Mouse (Mus musculus): ENCODE measurements around the gene Syne4. TPM values are rescaled to one million over a fixed set of nuclear protein-coding genes. Genes with fewer than 3 reads are reported as not detected.

Gene Syne4
- polyA plus RNA-seq, 1 experiment, result not detected

DNA sequence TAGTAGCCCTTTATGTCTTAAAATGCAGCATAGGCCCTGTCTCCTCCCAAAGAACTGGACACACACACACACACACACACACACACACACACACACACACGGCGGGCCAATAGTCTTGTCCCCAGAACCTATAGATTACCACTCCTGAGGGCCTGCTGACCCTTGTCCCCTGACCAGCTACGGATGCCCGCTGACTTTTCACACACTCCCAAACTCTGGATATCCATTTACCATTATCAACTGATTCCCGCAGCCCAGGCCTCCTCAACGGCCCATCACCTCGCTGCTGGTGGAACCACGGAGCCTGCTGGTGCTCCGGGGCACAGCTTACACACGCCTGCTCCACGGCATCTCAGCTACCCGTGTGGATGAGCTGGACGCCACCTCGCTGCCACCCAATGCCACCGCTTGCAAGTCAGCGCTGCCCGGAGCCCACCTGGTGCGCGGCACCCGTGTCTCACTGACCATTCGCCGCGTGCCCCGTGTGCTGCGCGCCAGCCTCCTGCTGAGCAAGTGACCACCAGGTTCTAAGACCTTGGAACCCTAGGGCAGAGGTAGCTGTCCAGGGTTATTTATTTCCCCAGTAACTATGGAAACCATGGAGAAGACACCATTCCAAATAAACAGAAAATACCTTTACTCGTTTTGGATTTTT lies 814 bp upstream of the Syne4 start:
- Histone ChIP-seq H3K4me3 (ENCODE audit: insufficient read depth, low read depth, low read length) (no peak overlapping the region), H3K4me1 (ENCODE audit: control insufficient read depth, insufficient read depth, insufficient read length, low read length) (peaks cover 5% of the 10 kb centered on the region), H3K27ac (replicated peaks; ENCODE audit: low read depth, low read length) (no peak overlapping the region)

DNA sequence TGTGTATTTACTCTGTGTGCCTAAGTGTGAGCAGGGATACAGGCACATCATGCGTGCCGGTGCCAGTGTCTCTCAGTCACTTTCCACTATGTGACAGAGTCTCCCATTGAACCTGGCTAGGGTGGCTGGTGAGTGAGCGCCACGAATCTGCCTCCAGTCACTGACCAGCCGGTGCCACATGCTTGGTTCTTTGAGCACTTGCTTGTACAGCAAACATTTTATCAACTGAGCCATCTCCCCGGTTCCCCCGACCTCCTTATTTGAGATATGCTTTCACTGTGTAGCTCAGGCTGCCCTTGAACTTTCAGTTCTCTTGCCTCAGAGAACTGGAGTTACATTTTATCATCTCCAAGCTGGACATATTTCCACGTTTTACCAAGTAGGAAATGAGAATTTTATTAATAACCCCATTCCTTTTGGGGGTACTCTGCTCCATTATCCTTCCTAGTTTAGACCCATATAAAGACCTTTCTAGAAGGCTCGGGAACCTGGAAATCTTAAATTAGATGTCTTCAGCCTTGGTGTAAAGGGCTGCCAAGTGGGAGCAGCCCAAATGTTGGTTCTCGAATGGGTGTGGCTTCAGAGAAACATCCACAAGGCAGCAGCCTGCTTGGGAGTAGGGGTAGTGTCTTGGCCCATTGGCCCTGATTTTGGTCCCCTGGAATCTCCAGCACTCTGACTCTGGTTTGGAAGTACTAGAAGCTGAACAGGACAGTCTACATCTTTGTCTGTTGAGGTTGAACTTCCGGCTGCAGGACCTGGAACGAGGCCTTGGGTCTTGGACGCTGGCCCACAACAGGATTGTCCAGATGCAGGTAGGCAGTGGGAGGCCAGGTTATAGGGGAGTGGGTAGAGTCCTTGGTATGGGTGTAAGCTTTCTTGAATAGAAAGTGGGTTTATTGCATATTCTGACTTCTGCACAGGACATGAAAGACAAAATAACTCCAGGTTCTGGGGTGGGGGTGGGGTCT lies 1.2 kb downstream of the Syne4 start:
- no peak overlapping the region for H3K4me3 ChIP-seq (ENCODE audit: insufficient read depth, low read depth, low read length)
- H3K27ac ChIP-seq (replicated peaks; ENCODE audit: low read depth, low read length), result no peak overlapping the region
- no peaks in the 10 kb centered on the region for H3K4me1 ChIP-seq (ENCODE audit: control insufficient read depth, insufficient read depth, insufficient read length, low read length)

DNA sequence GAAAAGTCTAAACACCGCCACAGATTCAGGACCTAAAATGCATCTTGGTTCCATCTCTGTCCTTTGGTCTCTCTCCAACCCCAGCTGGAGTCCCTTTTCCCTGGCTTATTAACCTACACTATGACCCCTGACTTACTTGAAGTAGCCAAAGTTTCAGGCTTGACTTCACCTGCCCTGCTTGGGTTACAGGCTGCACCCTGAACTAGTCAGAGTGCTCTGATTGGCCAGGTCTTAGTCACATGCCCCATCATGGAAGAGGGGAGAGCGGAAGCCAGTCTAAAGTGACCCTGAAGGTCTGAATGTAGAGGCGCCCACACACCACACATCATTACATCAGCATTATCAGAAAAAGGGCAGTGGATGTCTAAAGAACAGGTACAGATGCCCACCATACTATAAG lies 3.5 kb downstream of the Syne4 start:
- no peak overlapping the region for H3K27ac ChIP-seq (replicated peaks; ENCODE audit: low read depth, low read length)
- no peak overlapping the region for H3K4me3 ChIP-seq (ENCODE audit: insufficient read depth, low read depth, low read length)
- H3K4me1 ChIP-seq (ENCODE audit: control insufficient read depth, insufficient read depth, insufficient read length, low read length), result no peaks in the 10 kb centered on the region

DNA sequence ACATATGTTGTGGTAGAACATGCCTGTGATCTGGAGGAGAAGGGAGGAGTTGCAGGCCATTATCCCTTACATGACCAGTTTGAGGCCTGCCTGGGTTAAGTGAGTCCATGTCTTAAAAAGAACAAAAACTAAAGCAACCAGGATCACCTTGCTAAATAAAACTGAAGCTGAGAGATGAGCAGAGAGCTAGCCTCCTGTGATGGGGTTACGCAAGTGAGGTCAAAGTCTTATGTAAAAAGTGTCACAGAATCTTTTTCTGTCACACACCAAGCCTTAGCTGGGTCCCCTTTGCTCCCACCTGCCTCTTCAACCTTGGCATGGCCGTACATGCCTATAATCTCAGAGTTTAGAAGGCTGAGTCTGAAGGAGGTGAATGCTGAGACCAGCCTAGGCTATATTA lies 6.3 kb downstream of the Syne4 start:
- Histone ChIP-seq H3K4me3 (ENCODE audit: insufficient read depth, low read depth, low read length) (0 out of 2 replicates have a peak overlapping the region, but pooled peaks have one; percentile 73), H3K4me1 (ENCODE audit: control insufficient read depth, insufficient read depth, insufficient read length, low read length) (no peaks in the 10 kb centered on the region), H3K27ac (replicated peaks; ENCODE audit: low read depth, low read length) (no peak overlapping the region)

DNA sequence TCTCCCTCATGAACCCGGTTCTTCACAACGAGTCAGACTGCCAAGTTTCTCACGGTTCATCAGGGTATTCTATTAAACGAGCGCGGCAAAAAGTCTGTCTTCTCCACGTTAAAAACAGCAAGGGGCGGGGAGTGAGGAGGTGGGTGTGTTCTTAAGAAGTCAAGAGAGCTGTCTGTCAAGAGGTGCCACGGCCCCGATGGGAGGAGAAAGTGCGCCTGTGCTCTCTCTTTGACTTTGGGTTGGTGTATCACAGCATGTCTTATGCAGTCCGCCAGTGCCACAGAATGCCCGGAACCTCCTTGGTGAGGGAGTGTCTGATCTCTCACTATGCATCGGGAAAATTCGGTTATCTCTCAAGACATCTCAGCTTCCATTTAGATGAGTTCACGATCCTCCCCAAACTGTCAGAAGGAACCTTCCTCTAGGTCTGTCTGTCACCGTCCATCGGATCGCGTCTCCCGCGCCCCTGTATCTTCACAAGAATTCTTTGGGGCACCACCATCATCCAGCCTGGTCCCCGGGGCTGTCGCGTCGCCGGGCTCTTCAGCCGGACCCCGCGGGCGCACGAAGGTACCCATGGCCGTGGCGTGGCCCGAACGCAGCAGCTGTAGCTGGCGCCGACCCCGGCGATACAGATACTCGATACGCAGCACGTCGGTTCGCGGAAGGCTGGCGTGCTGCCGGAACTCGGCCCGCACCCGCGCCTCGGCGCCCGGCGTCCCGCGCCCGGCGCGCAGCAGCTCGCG lies 7.1 kb downstream of the Syne4 start, which contains the start of gene E130208F15Rik:
Gene E130208F15Rik (plus strand): TSS at position 202 of the 746 bp plus-strand sequence.
- Histone ChIP-seq H3K27ac (replicated peaks; ENCODE audit: low read depth, low read length) (peak within 1 kb of the TSS; percentile 82), H3K4me1 (ENCODE audit: control insufficient read depth, insufficient read depth, insufficient read length, low read length) (no peaks in the 10 kb centered on the region), H3K4me3 (ENCODE audit: insufficient read depth, low read depth, low read length) (peak within 1 kb of the TSS; percentile 73)

DNA sequence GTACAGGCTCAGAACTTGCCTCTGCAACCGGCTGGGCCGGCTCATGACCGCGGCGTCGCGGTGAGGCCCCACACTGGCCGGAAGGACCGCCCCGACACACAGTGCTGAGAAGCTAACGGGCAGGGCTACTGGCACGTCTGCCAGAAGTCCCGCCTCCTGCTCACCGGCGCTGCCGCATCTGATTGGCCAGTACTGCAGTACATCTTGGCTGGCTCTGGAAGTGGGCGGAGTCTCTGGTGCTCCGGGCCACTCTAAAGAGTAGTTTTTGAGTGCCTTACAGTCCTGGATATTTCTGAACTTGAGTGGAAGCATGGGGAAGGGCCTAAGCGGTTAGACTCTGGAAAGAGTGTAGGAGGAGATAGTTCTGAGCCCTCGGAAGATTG lies 7.7 kb downstream of the Syne4 start:
- H3K27ac ChIP-seq (replicated peaks; ENCODE audit: low read depth, low read length), result peak overlapping the region; percentile 82
- peak overlapping the region; percentile 73 for H3K4me3 ChIP-seq (ENCODE audit: insufficient read depth, low read depth, low read length)
- no peaks in the 10 kb centered on the region for H3K4me1 ChIP-seq (ENCODE audit: control insufficient read depth, insufficient read depth, insufficient read length, low read length)

DNA sequence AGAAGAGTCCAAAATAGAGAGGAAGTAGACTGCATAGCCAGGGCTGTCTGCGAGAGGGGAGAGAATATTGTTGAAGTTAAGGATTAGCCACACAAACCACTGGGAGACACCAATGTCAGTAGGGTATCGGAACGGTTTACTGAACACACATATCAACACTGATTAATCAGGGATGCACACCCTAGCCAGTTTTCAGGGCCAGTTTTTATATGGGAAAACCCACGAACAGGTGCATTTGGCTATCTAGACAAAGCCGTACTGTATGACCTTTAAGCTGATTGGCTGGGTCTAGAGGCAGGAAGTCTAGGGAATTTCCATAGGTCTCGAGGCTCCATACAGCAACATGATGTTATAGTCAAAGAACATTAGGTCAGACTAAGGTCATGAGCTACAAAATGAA lies 8.3 kb downstream of the Syne4 start:
- Histone ChIP-seq H3K4me1 (ENCODE audit: control insufficient read depth, insufficient read depth, insufficient read length, low read length) (no peaks in the 10 kb centered on the region), H3K4me3 (ENCODE audit: insufficient read depth, low read depth, low read length) (peak overlapping the region; percentile 63), H3K27ac (replicated peaks; ENCODE audit: low read depth, low read length) (peak overlapping the region; percentile 82)

DNA sequence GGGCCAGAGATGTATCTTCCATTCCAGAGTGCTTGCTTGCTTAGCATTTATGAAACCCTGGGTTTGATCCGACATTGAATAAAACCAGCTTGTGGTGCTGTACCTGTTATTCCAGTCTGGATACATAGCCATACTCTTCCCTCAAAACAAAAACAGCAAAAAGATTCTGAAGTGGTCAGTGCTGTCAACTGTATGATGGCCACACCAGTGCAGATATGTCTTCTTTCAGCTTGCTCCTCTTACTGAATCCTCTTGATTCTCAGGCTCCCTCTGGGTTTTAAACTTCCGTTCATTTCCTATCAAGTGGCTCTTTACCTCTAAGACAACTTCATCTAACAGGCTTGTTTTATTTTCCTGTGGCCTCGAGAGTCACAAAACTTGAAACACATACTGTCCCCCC lies 9.2 kb downstream of the Syne4 start, which contains the start of gene Sdhaf1:
Gene Sdhaf1 (minus strand): TSS at position 101 of the 400 bp plus-strand sequence.
- Histone ChIP-seq H3K4me1 (ENCODE audit: control insufficient read depth, insufficient read depth, insufficient read length, low read length) (no peaks in the 10 kb centered on the region), H3K27ac (replicated peaks; ENCODE audit: low read depth, low read length) (peak within 1 kb of the TSS; percentile 82), H3K4me3 (ENCODE audit: insufficient read depth, low read depth, low read length) (peak within 1 kb of the TSS; percentile 63)

DNA sequence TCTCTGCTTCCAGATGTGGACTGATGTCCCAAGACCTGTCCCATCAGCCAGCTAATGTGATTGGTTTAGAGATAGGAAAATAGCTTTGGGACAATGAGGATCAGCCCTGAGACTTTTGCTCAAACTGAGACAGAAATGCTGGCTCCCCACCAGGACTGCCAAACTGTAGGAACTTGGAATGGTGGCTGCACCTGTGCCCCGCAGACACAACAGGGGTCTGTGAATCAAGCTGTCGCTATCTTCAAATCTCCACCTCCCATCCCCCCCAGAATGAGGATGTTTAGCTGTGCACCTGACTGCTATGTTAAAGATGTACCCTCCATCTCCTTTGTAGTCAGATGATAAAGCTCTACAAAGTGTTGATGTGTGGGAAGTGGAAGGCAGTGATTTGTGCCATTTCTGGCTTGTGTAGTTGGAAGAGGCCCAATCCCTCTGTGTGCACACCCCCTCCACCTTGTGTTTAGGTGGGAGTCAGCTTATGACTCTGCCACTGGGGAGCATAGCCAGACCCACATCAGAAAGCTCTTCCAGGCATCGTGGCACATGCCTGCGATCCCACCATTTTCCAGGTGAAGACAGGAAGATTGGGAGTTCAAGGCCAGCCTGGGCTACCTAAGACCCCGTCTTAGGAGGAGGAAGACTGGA lies 9.8 kb downstream of the Syne4 start:
- no peaks in the 10 kb centered on the region for H3K4me1 ChIP-seq (ENCODE audit: control insufficient read depth, insufficient read depth, insufficient read length, low read length)
- H3K4me3 ChIP-seq (ENCODE audit: insufficient read depth, low read depth, low read length), result no peak overlapping the region
- H3K27ac ChIP-seq (replicated peaks; ENCODE audit: low read depth, low read length), result no peak overlapping the region

DNA sequence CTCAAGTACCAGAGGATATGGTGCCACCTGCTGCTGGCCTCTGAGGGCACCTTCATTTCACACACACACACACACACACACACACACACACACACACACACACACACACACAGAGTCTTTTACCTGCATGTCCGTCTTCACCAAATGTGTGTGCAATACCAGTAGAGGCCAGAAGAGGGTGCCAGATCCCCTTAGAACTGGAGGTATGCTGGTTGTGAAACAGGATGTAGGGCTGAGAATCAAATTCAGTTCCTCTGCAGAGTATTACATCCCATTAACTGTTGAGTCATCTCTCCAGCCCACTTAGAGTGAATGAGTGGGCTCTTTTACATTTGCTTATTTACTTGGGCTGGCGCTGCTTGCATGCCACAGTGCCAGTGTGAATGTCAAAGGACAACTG lies 10.8 kb downstream of the Syne4 start:
- Histone ChIP-seq H3K4me1 (ENCODE audit: control insufficient read depth, insufficient read depth, insufficient read length, low read length) (no peaks in the 10 kb centered on the region), H3K4me3 (ENCODE audit: insufficient read depth, low read depth, low read length) (no peak overlapping the region), H3K27ac (replicated peaks; ENCODE audit: low read depth, low read length) (no peak overlapping the region)

DNA sequence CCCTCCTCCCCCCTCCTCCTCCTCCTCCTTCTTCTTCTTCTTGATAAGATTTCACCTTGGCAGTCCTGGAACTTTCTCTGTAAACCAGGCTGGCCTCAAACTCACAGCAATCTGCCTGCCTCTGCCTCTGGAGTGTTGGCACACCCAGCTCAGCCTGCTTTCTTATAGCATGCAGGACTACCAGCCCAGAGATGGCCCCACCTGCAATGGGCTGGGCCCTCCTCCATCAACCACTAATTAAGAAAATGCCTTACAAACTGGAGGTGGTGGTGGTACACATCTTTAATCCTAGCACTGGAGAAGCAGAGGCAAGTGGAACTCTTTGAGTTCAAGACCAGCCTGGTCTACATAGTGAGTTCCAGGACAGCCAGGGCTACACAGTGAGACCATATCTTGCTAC lies 11.8 kb downstream of the Syne4 start:
- H3K4me3 ChIP-seq (ENCODE audit: insufficient read depth, low read depth, low read length), result no peak overlapping the region
- no peaks in the 10 kb centered on the region for H3K4me1 ChIP-seq (ENCODE audit: control insufficient read depth, insufficient read depth, insufficient read length, low read length)

DNA sequence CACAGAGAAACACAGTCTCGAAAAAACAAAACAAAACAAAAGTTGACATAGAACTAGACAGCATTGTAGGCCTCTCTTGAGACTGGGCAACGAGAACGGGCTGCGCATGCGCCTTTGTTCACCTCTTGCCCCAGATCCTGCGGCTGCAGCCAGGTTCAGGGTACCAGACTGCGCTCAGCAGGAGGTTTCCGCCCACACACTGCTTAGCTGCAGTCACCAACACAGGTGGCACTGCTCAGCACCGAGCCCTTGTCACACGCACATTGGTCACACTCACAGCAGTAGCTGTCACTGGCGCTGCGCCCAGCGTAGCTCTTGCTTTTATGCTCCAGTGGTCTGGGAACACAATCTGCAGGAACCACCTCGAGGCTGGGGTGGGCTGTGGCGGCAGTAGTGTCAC lies 12.5 kb downstream of the Syne4 start:
- Histone ChIP-seq H3K4me3 (ENCODE audit: insufficient read depth, low read depth, low read length) (no peak overlapping the region), H3K27ac (replicated peaks; ENCODE audit: low read depth, low read length) (no peak overlapping the region), H3K4me1 (ENCODE audit: control insufficient read depth, insufficient read depth, insufficient read length, low read length) (no peaks in the 10 kb centered on the region)

More for the DNA sequence above, 11.8 kb downstream of the Syne4 start:
- H3K27ac ChIP-seq (replicated peaks; ENCODE audit: low read depth, low read length), result no peak overlapping the region

DNA sequence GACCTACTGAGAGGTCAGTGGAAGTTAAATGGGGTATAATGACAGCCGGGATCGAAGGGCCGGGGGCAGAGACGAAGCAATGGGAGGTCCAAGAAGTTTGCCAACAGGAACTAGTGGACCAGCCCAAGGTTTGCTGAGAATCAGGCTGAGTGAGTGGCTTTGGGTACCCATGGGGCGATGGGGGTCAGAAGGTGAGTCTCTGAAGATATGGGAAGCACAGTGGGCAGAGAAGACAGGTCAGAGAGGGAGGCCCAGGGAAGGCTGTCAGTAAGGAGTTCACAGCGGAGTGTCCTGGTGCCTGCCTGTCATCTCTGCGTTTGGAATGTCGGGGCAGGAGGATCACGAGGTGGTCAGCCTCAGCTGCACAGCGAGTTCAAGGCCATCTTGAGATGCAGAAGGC lies 13.8 kb downstream of the Syne4 start:
- H3K27ac ChIP-seq (replicated peaks; ENCODE audit: low read depth, low read length), result no peak overlapping the region

DNA sequence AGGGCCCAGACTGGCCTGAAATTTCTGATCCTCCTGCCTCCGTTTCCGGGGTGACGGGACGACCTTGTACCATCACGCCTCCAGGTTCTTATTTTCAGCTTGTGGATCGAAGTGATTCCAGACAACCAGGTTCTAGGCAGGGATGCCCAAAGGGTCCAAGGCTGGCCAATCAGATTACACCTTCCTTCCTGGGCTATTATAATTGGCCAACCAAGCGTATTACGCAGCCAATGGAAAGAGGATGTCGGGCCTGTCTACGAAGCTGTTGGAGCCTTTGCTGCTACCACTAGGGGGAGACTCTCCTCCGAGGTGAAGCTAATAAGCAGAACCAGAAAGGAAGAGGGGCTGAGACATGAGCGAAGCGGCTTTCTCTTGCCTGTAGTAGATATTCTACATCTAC lies 17.3 kb downstream of the Syne4 start:
- H3K4me1 ChIP-seq (ENCODE audit: control insufficient read depth, insufficient read depth, insufficient read length, low read length), result no peaks in the 10 kb centered on the region
- no peak overlapping the region for H3K4me3 ChIP-seq (ENCODE audit: insufficient read depth, low read depth, low read length)
- no peak overlapping the region for H3K27ac ChIP-seq (replicated peaks; ENCODE audit: low read depth, low read length)

More for the DNA sequence above, 13.8 kb downstream of the Syne4 start:
- Histone ChIP-seq H3K4me1 (ENCODE audit: control insufficient read depth, insufficient read depth, insufficient read length, low read length) (no peaks in the 10 kb centered on the region), H3K4me3 (ENCODE audit: insufficient read depth, low read depth, low read length) (no peak overlapping the region)
